Mouse (Mus musculus): ENCODE measurements around the gene Wdr37.

DNA sequence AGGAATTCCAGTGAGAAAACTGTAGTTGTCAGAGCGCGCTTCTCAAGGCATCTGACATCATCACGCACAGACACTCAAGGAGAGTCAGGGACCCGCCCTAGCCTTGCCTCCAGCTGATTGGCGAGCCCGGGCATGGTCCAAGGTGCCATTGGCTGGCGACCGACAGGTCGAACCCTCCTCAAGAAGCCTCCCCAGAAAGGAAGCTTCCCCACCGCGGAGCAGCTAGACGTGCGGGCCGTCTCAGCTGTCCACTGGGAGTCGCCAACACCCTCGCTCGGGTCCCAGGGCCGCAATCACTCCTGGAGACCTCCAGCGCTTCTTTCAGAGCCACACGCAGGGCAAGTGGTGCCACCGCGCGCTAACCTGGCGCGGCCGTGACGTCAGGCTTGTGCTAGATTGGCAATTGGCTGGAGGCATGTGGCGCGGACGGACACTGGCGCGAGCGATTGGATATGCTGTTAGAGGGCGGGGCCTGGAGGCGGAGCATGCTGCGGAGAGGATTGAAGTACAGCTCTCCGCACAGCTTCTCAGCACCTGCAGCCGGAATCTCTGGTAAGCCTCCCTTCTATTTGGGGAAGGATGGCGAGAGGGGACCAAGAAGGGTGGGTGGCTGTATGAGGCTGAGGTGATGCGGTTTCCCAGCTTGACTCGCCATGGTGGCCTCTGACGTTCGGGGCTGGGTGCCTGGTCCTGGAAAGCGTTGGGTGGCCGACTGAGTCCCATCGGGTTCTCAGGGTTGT, 13.9 kb upstream of the Wdr37 start, which contains the start of gene Idi1:
- TF ChIP-seq CTCF (conservative IDR thresholded peaks at IDR 0.05; ENCODE audit: low read length), result no peak
- no peak for TF ChIP-seq NANOG (IDR thresholded peaks at IDR 0.05; ENCODE audit: borderline replicate concordance, low read length)
- TF ChIP-seq POU5F1 (IDR thresholded peaks at IDR 0.05; ENCODE audit: borderline replicate concordance, low read length), result no peak

All from E14TG2a.4 (cell line).